Mouse (Mus musculus) cerebellum, postnatal 36 days (tissue): ENCODE results near the gene Zfp59.

Experiments
- DNase-seq, 2 experiments: peaks; one replicate each; pipeline ENCODE4 v3.0.0; 2021 to 2022; ENCODE audit warnings: mixed read lengths in 2 of 2

Gene Zfp59

DNA sequence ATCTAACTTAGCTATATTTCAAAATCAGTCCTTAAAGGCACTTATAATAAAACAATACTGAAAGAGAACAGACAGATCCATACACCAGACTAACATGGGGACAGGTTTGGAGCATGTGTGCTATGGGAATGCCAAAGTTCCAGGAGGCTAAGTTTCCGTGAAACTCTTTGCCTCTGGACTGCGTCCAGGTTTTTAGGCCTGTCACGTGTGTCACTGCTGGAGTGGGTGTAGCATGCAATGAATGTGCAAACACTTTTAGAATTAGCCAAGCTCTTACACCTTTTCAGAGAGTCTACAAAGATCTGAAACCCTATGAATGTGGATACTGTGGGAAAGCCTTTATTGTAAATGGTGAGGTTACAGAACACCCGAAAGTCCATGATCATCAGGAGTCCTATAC lies 43.3 kb downstream of the Zfp59 start:
- DNase-seq, result no peak

DNA sequence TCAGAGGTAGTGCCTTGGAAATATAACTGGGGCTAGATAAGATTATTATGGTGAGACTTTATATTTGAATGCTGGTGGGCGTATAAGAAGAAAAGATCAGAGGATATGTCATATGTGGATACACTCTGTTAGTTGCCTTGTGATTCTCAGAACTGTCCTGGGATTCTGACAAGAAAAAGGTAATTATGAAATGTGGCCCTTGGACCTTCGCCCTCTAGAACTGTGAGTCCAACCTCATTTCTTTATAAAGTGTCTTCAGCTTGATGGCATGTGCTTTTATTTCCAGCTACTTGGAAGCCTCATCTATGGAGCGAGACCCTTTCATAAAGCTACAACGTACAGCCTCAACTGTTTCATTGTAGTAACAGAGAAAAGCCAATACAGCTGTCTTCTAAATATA lies 62.2 kb downstream of the Zfp59 start:
- DNase-seq, result no peak

DNA sequence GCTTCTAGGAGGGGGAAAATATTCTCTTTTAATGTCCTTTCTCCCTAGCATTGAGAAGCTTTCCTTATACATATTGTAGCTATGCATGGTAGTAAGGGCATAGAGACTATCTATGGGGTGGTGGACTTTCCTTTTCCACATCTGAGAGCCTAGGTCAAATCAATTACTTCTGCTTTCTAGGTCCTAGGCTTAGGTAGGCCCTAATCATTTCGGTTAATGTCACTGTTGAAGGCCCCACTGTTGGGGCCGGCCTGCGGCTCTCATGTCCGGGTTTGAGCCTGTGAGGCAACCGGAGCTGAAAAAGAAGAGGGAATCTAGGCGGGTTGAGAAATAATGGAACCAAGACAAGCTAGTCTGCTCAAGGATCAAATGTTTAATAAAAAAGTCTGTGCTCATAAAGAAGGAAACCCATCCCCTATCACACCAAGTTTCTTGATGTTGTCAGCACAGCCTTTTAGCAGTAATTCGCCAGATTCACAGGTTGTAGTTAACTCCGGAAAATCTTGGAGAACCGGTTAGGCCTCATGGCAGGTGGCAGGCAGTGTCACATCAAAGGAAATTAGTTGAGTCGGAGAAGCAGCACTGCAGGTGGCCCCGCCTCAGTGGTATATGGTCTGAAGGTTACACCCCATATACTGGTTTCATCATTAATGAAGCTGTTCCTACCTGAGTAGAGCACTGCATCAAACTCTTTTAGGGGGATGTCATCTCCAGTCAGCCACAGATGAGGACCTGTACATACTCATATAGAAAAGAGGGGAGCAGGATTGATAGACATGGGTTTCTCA lies 66.8 kb downstream of the Zfp59 start:
- no peak for DNase-seq
